Mouse (Mus musculus): Measurements from ENCODE around the gene Ttll13. TPM values are rescaled to one million over a fixed set of nuclear protein-coding genes. Genes with fewer than 3 reads are reported as not detected.

Gene Ttll13
- polyA plus RNA-seq, 1 experiment from 2014 or later, result 1.0 TPM

DNA sequence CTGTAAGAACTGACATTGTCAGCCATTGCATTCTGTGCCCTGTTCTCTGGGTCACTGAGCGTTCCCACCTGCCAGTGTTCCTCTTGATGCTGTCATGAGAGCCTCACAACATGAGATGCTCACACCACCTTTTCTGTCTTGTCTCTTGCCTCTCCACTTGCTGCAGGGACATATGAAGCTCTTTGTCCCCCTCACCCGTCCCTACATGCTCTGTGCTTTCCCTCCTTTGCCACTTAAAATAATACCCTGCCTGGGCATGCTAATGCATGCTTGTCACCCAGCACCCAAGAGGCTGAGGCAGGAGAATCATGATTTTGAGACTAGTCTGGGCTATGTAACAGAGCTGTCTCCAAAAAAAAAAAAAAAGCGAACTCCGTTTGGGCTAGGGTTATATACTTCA is 35.2 kb upstream of the Ttll13 start:
- no peak overlapping the region for H3K4me3 ChIP-seq (replicated peaks; ENCODE audit: low read depth, low read length)
- DNase-seq (ENCODE audit: low spot score), result no peak
- H3K9me3 ChIP-seq (replicated peaks; ENCODE audit: low read length), result no peaks in the 10 kb centered on the region
- H3K4me2 ChIP-seq (ENCODE audit: low read length), result no peak overlapping the region
- H3K27ac ChIP-seq, result no peak overlapping the region
- H3K36me3 ChIP-seq (ENCODE audit: insufficient read depth, low read length), result peaks cover 5% of the 10 kb centered on the region; the same call in 1 of the 2 replicates
- no peak for TF ChIP-seq CTCF (IDR thresholded peaks at IDR 0.05; ENCODE audit: low read depth)
- peaks cover 14% of the 10 kb centered on the region for H3K4me1 ChIP-seq (replicated peaks; ENCODE audit: insufficient read depth, low read length)
- no peak overlapping the region for H3K9ac ChIP-seq (ENCODE audit: low read depth, low read length)
- H3K27me3 ChIP-seq (ENCODE audit: insufficient read depth, low read length), result no peaks in the 10 kb centered on the region
- ATAC-seq (replicated peaks; ENCODE audit: low FRiP score, low read depth), result no peak
- 73% methylated on average over 4 of the region's 4 CpGs for WGBS

DNA sequence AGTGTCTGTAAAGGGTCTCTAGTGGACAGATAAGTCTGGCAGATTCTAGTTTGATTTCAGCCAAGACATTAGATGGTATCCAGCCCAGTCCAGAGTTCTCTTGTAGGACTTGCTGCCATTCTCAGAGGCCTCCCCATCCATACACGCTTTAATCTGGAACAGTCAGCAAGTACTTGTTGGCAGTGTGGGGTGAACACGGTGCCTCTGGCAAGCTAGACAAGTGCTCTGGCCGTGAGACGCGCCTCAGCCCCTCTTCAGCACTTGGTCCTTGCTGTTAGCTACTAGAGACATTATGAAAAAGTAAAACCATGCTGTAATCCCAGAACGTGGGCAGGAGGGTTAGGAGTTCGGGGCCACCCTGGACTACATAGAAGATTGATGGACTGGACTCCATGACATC is 32.6 kb upstream of the Ttll13 start:
- DNase-seq (ENCODE audit: low spot score) (no peak), ATAC-seq (replicated peaks; ENCODE audit: low FRiP score, low read depth) (no peak)
- TF ChIP-seq CTCF (IDR thresholded peaks at IDR 0.05; ENCODE audit: low read depth), result no peak
- H3K27me3 ChIP-seq (ENCODE audit: insufficient read depth, low read length), result no peaks in the 10 kb centered on the region
- H3K36me3 ChIP-seq (ENCODE audit: insufficient read depth, low read length), result peaks cover 21% of the 10 kb centered on the region
- no peaks in the 10 kb centered on the region for H3K9me3 ChIP-seq (replicated peaks; ENCODE audit: low read length)
- H3K4me3 ChIP-seq (replicated peaks; ENCODE audit: low read depth, low read length), result no peak overlapping the region
- H3K9ac ChIP-seq (ENCODE audit: low read depth, low read length), result no peak overlapping the region
- peaks cover 4% of the 10 kb centered on the region; the same call in 1 of the 2 replicates for H3K4me1 ChIP-seq (replicated peaks; ENCODE audit: insufficient read depth, low read length)
- H3K27ac ChIP-seq, result no peak overlapping the region
- 90% methylated on average over 7 of the region's 7 CpGs for WGBS
- H3K4me2 ChIP-seq (ENCODE audit: low read length), result no peak overlapping the region

DNA sequence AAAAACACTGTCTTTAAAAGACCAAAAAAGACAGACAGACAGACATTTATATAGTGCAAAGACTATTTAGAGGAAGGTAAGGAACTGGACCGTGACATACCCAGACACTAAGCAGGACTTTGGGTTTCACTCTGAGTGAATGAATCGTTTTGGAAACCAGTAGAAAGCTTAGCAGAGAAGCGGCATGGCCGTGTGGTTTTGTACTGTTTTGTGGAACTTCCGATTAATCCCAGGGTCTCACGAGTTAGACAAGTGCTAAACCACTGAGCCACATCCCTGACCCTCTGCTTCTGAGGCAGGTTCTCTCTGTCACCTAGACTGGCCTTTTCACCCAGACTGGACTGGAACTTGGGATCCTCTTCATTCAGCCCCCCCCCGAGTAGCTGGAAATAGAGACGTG is 31.7 kb upstream of the Ttll13 start:
- no peak for ATAC-seq (replicated peaks; ENCODE audit: low FRiP score, low read depth)
- Histone ChIP-seq H3K4me2 (ENCODE audit: low read length) (no peak overlapping the region), H3K36me3 (ENCODE audit: insufficient read depth, low read length) (peaks cover 29% of the 10 kb centered on the region), H3K27ac (no peak overlapping the region), H3K27me3 (ENCODE audit: insufficient read depth, low read length) (no peaks in the 10 kb centered on the region), H3K9me3 (replicated peaks; ENCODE audit: low read length) (no peaks in the 10 kb centered on the region), H3K4me1 (replicated peaks; ENCODE audit: insufficient read depth, low read length) (no peaks in the 10 kb centered on the region), H3K4me3 (replicated peaks; ENCODE audit: low read depth, low read length) (no peak overlapping the region), H3K9ac (ENCODE audit: low read depth, low read length) (no peak overlapping the region)
- TF ChIP-seq CTCF (IDR thresholded peaks at IDR 0.05; ENCODE audit: low read depth), result no peak
- WGBS, result 76% methylated on average over 8 of the region's 8 CpGs
- no peak for DNase-seq (ENCODE audit: low spot score)

DNA sequence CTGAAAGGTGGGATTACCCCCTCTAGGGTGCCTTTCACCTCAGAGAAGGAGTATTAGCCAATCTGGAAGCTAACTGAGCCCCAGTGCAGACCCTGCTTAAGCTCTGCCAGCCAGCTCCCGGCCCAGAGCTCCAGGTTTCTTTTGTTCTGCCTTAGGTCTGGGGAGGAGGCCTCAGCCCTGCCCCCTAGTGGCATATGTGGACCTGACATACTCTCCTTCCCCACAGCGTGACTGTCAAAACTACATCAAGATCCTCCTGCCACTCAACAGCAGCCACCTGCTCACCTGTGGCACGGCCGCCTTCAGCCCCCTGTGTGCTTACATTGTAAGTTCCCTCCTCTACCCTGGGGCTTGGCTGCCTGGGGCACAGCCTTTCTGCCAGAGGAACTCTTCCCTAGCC is 30.8 kb upstream of the Ttll13 start:
- H3K9ac ChIP-seq (ENCODE audit: low read depth, low read length), result no peak overlapping the region
- WGBS, result 29% methylated on average over 4 of the region's 4 CpGs

DNA sequence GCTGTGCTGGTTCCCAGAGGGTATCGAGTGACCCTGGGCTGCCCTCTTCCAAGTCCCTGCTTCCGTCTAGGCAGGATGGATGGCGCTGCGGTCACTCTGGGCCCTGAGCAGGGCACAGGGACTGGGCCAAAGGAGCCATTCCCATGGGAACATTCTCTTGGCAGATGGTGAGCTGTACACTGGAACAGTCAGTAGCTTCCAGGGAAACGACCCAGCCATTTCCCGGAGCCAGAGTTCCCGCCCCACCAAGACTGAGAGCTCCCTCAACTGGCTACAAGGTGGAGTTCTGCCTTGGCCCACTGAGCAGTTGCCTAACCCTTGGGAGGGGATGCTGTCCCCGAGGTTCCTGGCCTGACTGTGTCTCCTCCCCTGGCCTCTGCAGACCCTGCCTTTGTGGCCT is 29.6 kb upstream of the Ttll13 start:
- 0 out of 2 replicates have a peak, but pooled peaks have one; percentile 11 for TF ChIP-seq CTCF (IDR thresholded peaks at IDR 0.05; ENCODE audit: low read depth)
- no peak overlapping the region for H3K4me2 ChIP-seq (ENCODE audit: low read length)
- H3K27ac ChIP-seq, result no peak overlapping the region
- H3K4me1 ChIP-seq (replicated peaks; ENCODE audit: insufficient read depth, low read length), result no peaks in the 10 kb centered on the region
- ATAC-seq (replicated peaks; ENCODE audit: low FRiP score, low read depth) (no peak), DNase-seq (ENCODE audit: low spot score) (no peak)
- 70% methylated on average over 8 of the region's 8 CpGs for WGBS
- H3K4me3 ChIP-seq (replicated peaks; ENCODE audit: low read depth, low read length), result no peak overlapping the region
- H3K36me3 ChIP-seq (ENCODE audit: insufficient read depth, low read length), result peaks cover 46% of the 10 kb centered on the region
- H3K27me3 ChIP-seq (ENCODE audit: insufficient read depth, low read length), result no peaks in the 10 kb centered on the region
- no peak overlapping the region for H3K9ac ChIP-seq (ENCODE audit: low read depth, low read length)
- no peaks in the 10 kb centered on the region for H3K9me3 ChIP-seq (replicated peaks; ENCODE audit: low read length)

More for the DNA sequence above, 30.8 kb upstream of the Ttll13 start:
- Histone ChIP-seq H3K27me3 (ENCODE audit: insufficient read depth, low read length) (no peaks in the 10 kb centered on the region), H3K27ac (no peak overlapping the region), H3K4me3 (replicated peaks; ENCODE audit: low read depth, low read length) (no peak overlapping the region), H3K4me2 (ENCODE audit: low read length) (no peak overlapping the region), H3K9me3 (replicated peaks; ENCODE audit: low read length) (no peaks in the 10 kb centered on the region), H3K36me3 (ENCODE audit: insufficient read depth, low read length) (peaks cover 36% of the 10 kb centered on the region), H3K4me1 (replicated peaks; ENCODE audit: insufficient read depth, low read length) (no peaks in the 10 kb centered on the region)
- ATAC-seq (replicated peaks; ENCODE audit: low FRiP score, low read depth) (peak; percentile 47; the same call in 1 of the 2 replicates), DNase-seq (ENCODE audit: low spot score) (peak; percentile 86)
- TF ChIP-seq CTCF (IDR thresholded peaks at IDR 0.05; ENCODE audit: low read depth), result peak; percentile 91

DNA sequence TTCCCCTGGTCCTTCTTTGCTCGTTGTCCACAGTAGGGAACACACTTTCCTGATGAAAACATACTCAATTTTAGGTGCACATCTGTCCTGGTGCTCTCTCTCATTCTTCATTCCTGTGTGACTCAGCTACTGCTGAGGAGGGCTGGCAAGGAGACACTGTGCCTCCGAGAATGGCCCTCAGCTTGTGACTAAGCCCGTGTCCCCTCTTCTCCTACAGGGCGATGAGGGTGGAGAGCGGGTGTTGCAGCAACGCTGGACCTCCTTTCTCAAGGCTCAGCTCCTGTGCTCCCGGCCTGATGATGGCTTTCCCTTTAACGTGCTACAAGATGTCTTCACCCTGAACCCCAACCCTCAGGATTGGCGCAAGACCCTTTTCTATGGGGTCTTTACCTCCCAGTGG is 27.5 kb upstream of the Ttll13 start:
- H3K36me3 ChIP-seq (ENCODE audit: insufficient read depth, low read length), result peaks cover 49% of the 10 kb centered on the region
- no peaks in the 10 kb centered on the region for H3K9me3 ChIP-seq (replicated peaks; ENCODE audit: low read length)
- no peak overlapping the region for H3K4me2 ChIP-seq (ENCODE audit: low read length)
- no peak overlapping the region for H3K9ac ChIP-seq (ENCODE audit: low read depth, low read length)
- no peak overlapping the region for H3K4me3 ChIP-seq (replicated peaks; ENCODE audit: low read depth, low read length)
- DNase-seq (ENCODE audit: low spot score) (no peak), ATAC-seq (replicated peaks; ENCODE audit: low FRiP score, low read depth) (no peak)
- no peak overlapping the region for H3K27ac ChIP-seq
- no peaks in the 10 kb centered on the region for H3K4me1 ChIP-seq (replicated peaks; ENCODE audit: insufficient read depth, low read length)
- H3K27me3 ChIP-seq (ENCODE audit: insufficient read depth, low read length), result no peaks in the 10 kb centered on the region
- 93% methylated on average over 9 of the region's 9 CpGs for WGBS
- TF ChIP-seq CTCF (IDR thresholded peaks at IDR 0.05; ENCODE audit: low read depth), result no peak

DNA sequence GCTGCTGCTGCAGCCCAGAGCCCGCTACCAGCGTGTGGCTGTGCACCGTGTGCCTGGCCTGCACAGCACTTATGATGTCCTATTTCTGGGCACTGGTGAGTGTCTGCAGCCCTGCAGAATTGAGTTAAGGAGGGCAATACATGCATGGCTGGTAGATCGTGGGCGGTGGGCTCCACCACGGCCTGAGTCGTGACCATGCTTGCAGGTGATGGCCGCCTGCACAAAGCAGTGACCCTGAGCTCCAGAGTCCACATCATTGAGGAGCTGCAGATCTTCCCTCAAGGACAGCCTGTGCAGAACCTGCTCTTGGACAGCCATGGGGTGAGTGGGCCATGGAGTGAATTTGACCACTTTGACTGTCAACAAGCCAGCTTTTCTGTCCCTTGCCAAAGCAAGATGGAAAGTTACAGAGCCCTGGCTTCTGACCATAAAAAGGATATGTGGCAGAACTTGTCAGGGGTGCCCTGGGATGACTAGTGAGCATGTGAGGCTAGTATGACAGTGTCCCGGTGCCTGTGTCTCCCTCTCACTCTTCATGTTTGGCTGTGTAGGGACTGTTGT is 25.9 kb upstream of the Ttll13 start:
- no peak for TF ChIP-seq CTCF (IDR thresholded peaks at IDR 0.05; ENCODE audit: low read depth)
- H3K4me1 ChIP-seq (replicated peaks; ENCODE audit: insufficient read depth, low read length), result no peaks in the 10 kb centered on the region
- no peaks in the 10 kb centered on the region for H3K9me3 ChIP-seq (replicated peaks; ENCODE audit: low read length)
- H3K4me2 ChIP-seq (ENCODE audit: low read length), result no peak overlapping the region
- no peak for ATAC-seq (replicated peaks; ENCODE audit: low FRiP score, low read depth)
- no peak overlapping the region for H3K27ac ChIP-seq
- no peak overlapping the region for H3K9ac ChIP-seq (ENCODE audit: low read depth, low read length)
- H3K36me3 ChIP-seq (ENCODE audit: insufficient read depth, low read length), result peaks cover 64% of the 10 kb centered on the region
- no peak for DNase-seq (ENCODE audit: low spot score)
- WGBS, result 88% methylated on average over 9 of the region's 9 CpGs
- H3K27me3 ChIP-seq (ENCODE audit: insufficient read depth, low read length), result no peaks in the 10 kb centered on the region
- no peak overlapping the region for H3K4me3 ChIP-seq (replicated peaks; ENCODE audit: low read depth, low read length)

Data from kidney, postnatal 0 days (tissue).